Mouse (Mus musculus) gastrocnemius, postnatal 25 days (tissue): ENCODE data around the gene Gm8773. TPM values are rescaled to one million over a fixed set of nuclear protein-coding genes. Genes with fewer than 3 reads are reported as not detected.
A peak's percentile ranks its signal among the peaks of the same experiment; 100 is the strongest.

Experiments used
- DNase-seq: peaks from one replicate; pipeline ENCODE4 v3.0.0; 2022
- long read RNA-seq, 2 experiments: library from polyadenylated mRNA; stranded (forward); transcript quantifications; one replicate each; pipeline ENCODE4 v2.0.0; 2021
- total RNA-seq, 2 experiments: library from RNA; stranded (reverse); gene quantifications; 1 replicate in 1 of 2; 2 replicates in 1 of 2; pipeline ENCODE4 v1.2.3; 2021

Gm8773 gene
- not detected for total RNA-seq
- long read RNA-seq, experiment 1: 0 reads
- long read RNA-seq, experiment 2: 0 reads

DNA sequence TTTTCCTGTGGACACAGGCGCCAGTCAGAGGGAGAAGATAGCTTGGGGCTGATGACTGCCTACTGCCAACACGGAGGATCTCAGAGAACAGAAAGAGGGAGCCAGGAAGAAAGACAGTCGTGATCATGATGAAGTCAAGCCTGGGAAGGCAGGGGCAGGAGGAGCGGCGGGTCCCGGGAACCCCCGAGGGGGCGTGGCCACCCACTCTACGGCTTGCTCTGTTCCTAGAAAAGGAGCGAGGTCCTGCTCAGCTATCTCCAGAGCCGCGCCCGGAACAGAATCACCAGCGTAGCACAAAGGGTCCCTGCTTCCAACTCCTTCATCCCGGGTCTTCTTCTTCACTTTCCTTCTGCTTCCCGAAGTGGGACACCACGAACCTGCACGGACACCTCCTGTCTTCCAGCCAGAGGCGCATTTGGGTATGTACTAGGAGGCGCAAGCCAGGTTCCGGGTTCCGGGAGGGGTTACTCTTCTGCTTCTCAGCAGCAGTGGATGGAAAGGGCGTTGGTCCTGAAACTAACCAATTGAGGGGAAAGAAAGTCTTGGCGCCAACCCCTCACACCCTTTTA, at the start of gene Gm8773:
Gm8773 (plus strand) TSS at position 51 of the 569 bp plus-strand sequence.
- no peak for DNase-seq

- no peak for DNase-seq
These were observed 39.8 kb upstream of the Gm8773 start for GRCm38 (mm10) chr5:5533656-5534420.

DNA sequence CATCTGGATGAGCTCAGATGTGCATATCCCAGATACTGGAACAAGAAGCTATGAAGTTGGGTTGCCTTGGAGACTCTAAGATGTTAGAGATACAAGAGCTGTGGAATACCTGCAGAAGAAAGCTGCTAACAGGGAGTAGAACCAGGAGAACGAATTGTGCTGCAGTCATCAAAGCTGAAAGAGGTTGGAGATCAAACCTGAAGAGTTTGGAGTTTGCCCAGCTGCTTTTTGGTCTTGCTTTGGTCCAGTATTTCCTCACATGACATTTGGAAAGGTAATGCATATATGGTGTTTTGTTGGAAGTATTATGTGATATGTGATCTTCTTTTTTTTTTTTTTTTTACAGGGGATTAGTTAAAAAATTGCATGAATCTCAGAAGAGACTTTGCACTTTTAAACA, 37.5 kb upstream of the Gm8773 start:
- DNase-seq: no peak

DNA sequence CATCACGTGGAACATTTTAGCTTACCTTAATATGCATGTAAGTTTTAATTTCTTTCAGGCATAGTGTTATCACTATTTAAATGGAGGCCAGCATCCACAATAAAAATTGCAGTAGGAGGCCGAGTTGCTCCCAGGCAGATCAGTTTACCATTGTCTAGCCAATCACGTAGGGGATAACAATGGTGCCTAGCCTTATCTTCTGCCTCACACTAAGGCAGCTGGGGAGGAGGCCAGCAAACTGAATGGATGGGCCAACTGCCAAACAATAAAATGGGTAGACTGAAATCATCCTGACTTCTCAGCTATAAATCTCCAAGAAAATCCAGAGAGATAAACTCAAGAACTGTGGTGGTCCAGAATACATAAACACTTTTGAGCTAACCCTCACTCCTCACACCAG, 33.8 kb upstream of the Gm8773 start:
- DNase-seq: no peak

GRCm38 (mm10) chr5:5540385-5540784, 33.2 kb upstream of the Gm8773 start:
- DNase-seq: no peak

DNA sequence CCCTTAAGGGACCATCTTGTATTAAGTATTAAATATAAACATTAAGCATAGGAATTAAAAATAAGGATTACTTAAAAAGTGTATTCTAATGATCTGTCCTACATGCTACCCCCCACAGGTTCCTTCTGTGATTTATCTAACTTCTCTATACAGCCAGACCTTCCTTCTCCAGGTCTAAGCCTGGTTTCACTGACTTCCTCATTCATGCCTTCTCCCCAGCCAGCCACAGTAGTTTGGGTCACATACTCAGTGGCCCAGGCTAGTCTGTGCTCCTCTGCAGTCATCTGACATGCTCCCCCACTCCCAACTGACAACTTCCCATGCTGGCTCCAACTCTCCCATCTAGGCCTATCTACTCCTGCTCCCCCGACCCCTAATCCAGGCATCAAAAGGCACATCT, 22.5 kb upstream of the Gm8773 start:
- no peak for DNase-seq

DNA sequence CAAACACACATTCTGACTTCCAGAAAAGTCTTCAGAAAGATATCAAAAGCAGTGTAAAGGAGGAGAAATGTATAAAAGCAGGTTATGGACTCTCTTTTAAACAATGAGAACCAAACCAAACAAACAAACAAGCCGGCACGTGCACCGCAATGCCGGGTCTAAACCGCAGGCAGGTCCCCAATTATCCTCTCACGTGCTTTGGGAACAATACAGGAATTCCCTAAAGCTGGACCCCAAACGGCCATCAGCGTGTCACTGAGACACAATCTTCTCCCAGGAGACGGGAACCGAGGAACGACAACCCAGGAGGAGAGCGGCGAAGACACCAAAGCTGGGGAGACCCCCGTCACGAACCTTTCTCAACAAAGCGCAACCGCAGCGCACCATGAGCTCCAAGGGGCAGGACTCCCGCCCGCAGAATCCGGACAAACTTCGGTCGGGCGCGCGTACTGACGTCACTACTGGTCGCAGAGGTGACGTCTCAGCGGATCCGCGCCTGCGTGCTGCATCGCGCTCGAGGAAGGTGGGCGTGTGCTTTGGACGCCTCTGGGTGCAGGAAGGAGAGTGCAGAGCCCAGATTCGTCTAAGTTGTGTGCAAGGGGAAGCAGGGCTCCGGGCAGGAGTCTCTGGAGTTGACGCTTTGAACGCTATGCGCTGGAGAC, 14.4 kb upstream of the Gm8773 start, which contains the start of gene Gtpbp10:
Gtpbp10 (minus strand) TSS at position 460 of the 662 bp plus-strand sequence.
- DNase-seq: peak; percentile 85

DNA sequence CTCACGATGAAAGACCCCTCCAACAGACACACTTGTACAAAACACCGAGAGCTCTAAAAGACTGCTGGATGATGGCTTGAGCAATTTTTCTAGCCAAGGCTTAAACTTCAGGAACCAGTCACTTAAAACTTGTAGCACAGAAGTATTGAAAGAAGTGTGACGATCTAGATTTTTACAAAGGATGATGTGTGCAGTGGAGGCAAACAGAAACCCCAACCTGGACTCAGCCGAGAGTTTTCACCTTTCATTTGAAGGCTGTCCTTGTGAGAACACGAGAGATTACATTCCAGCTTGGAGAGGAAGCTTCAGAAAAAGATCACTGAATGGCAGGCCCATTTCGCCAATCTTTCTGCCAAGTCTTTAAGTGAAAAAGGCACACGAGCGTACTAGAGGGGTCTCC, 13.8 kb upstream of the Gm8773 start:
- no peak for DNase-seq

DNA sequence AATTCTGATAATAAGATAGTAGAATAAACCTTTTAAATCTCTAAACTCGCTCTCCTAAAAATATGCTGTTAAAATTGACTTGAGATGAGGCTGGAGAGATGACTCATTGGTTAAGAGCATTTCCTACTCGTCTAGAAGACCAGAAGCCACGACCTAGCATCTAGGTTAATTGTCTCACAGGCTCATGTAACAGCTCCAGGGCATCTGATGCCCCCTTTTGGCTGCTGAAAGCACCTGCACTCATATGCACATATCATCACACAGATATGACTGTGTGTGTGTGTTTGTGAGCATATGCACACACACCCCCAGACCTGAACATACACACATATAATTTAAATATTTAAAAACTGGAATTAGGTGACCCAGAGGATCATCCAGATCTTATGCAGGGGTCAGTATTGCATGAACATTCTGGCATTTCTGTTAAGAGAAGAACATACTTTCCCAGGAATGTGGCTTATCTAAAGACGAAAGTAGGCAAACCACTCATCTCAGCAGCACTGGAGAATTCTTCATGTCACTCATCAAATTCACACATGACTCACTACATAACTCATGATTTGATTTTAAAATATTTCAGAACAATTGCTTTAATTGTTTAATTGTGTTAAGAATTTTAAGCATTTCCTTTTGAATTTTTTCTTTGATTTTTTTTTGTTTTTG, 12.4 kb upstream of the Gm8773 start:
- no peak for DNase-seq

DNA sequence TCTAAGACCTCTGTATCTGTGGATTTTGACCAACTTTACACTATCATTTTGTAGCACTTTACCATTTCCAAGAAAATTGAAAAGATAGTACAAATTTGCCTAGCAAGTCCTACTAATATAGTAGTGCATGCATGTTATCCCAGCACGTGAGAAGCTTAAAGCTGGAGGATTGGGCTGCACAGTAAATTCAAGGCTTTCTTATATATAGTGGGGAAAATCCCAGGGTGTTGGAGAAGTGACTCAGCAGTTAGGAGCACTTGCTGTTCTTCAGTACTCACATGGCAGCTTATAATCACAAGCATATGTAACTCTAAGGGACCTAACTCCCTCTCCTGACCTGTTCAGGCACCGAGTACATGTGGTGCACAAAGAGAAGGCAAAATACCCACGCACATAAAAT, 11.2 kb upstream of the Gm8773 start:
- no peak for DNase-seq

DNA sequence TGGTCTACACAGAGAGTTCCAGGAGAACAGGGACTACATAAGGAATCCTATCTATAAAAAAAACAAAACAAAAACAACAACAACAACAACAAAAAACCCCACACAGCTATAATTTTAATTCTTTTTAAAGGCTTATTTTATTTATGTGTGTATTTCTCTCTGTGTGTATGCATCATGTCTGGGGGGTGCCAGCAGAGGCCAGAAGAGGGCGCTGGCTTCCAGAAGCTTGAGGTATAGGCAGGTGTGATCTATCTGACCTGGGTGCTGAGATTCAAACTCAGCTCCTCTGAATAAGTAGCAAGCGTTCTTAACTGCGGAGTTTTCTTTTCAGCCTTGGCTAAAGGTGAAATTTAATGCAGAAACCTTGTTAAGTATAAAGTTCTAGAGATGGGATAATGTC, 14.1 kb downstream of the Gm8773 start:
- DNase-seq: no peak

- no peak for DNase-seq
These were observed 36.9 kb downstream of the Gm8773 start for GRCm38 (mm10) chr5:5610540-5610939.

GRCm38 (mm10) chr5:5618329-5618728, 44.7 kb downstream of the Gm8773 start:
- DNase-seq: no peak

GRCm38 (mm10) chr5:5625491-5625890, 51.9 kb downstream of the Gm8773 start:
- DNase-seq: no peak

Other genes with a start within 250 kb of the Gm8773 start
- gene Cdk14, start 153.5 kb upstream of the Gm8773 start, total RNA-seq: 1 to 10 TPM; 5.4 to 5.5 TPM
- gene 1700015F17Rik, start 94.7 kb upstream of the Gm8773 start, total RNA-seq: not detected
- 10 to 100 TPM; 12.6 to 13.5 TPM for gene Cldn12, start 58.8 kb upstream of the Gm8773 start, total RNA-seq
- 1 to 10 TPM; 6.1 to 6.9 TPM for gene Gtpbp10, start 14.3 kb upstream of the Gm8773 start, total RNA-seq
- gene Cfap69, start 90.4 kb downstream of the Gm8773 start, total RNA-seq: 1 to 10 TPM in 1 of 2 experiments, not detected in 1; 1.0 TPM
- under 1 TPM; 0.32 to 0.33 TPM for gene Steap2, start 120.8 kb downstream of the Gm8773 start, total RNA-seq
- gene Steap1, start 175.5 kb downstream of the Gm8773 start, total RNA-seq: not detected